Mouse (Mus musculus): ENCODE results near the gene Smco4. TPM values are rescaled to one million over a fixed set of nuclear protein-coding genes. Genes with fewer than 3 reads are reported as not detected.

Gene Smco4
- polyA plus RNA-seq, 1 experiment from 2014 or later = 0.32 TPM

DNA sequence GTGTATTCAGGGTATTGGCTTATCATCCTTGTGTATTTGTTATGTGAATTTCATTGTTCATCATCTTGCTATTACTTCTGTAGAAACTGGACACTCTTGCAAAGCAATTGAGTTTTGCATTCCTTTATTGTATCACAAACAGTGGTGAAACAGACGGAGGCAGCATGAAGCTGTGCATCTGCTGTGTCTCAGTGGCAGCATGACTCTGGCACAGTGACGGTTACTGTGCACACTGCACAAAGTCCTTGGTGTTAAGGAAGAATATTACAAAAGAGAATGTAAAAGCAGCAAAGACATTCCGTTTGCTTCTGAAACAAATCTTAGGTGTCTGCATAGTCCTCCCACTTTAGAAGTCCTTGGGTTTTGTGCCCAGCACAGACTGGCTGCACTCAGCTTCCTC is 67.2 kb downstream of the Smco4 start:
- H3K27me3 ChIP-seq = no peaks in the 10 kb centered on the region
- no peak for ATAC-seq (ENCODE audit: low read depth)
- WGBS = 74% methylated on average over 3 of the region's 3 CpGs
- no peaks in the 10 kb centered on the region for H3K9me3 ChIP-seq
- H3K27ac ChIP-seq (replicated peaks) = no peak overlapping the region
- H3K4me2 ChIP-seq = no peak overlapping the region
- no peaks in the 10 kb centered on the region for H3K36me3 ChIP-seq
- H3K4me1 ChIP-seq (replicated peaks) = no peaks in the 10 kb centered on the region
- no peak overlapping the region for H3K9ac ChIP-seq
- H3K4me3 ChIP-seq = no peak overlapping the region

DNA sequence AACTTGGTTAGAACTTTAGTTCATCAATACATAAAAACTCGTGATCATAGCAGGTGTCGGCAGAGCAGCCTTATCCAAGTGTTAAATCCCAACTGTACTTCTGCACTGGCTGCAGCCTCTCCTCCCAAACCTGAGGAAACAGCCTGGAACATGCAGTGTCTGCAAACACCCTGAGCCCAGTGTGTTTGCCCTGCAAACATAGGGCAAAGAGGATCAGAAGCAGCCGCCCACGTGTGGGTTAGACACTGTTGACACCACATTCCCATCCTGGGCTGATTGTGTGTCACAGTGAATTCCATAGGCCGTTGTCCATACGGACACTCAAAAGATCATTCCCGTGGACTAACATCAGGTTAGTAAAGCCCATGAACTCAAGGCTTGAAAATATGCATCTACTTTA is 69.1 kb downstream of the Smco4 start:
- no peak overlapping the region for H3K9ac ChIP-seq
- no peak overlapping the region for H3K27ac ChIP-seq (replicated peaks)
- H3K9me3 ChIP-seq = no peaks in the 10 kb centered on the region
- H3K36me3 ChIP-seq = no peaks in the 10 kb centered on the region
- no peak overlapping the region for H3K4me3 ChIP-seq
- WGBS = 90% methylated on average over 7 of the region's 7 CpGs
- H3K4me2 ChIP-seq = no peak overlapping the region
- ATAC-seq (ENCODE audit: low read depth) = no peak
- no peaks in the 10 kb centered on the region for H3K4me1 ChIP-seq (replicated peaks)
- H3K27me3 ChIP-seq = no peaks in the 10 kb centered on the region

- H3K27ac ChIP-seq (replicated peaks) = no peak overlapping the region
- WGBS = 66% methylated on average over 13 of the region's 13 CpGs
- H3K4me2 ChIP-seq = no peak overlapping the region
- H3K27me3 ChIP-seq = no peaks in the 10 kb centered on the region
- H3K36me3 ChIP-seq = no peaks in the 10 kb centered on the region
- H3K4me1 ChIP-seq (replicated peaks) = no peaks in the 10 kb centered on the region
- H3K9ac ChIP-seq = no peak overlapping the region
- ATAC-seq (ENCODE audit: low read depth) = no peak
- H3K4me3 ChIP-seq = no peak overlapping the region
- no peaks in the 10 kb centered on the region for H3K9me3 ChIP-seq
Observed at GRCm38 (mm10) chr9:15574750-15575454, 81.7 kb downstream of the Smco4 start.

DNA sequence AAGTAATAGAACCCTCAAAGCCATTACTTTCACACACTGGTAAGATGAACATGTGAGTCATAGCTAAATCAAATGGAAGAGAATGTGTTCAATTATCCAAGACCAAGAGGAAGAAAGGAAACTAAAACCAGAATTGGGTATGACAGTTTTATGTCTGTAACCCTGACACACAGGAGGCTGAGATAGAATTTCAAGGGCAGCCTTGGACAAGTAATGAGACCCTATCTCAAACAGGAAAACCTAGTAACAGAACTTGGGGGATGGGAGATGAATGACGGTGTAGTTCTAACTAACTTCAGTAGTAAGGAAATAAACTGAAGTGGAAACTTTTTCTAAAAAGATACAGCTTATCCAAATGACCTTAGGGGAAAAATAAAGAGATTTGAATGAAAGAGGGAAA is 85.2 kb downstream of the Smco4 start:
- Histone ChIP-seq H3K4me1 (replicated peaks) (no peaks in the 10 kb centered on the region), H3K9ac (no peak overlapping the region), H3K9me3 (no peaks in the 10 kb centered on the region), H3K27ac (replicated peaks) (no peak overlapping the region), H3K4me2 (no peak overlapping the region), H3K4me3 (no peak overlapping the region), H3K27me3 (no peaks in the 10 kb centered on the region), H3K36me3 (no peaks in the 10 kb centered on the region)
- 76% methylated on average over 1 of the region's 1 CpGs for WGBS
- ATAC-seq (ENCODE audit: low read depth) = no peak

DNA sequence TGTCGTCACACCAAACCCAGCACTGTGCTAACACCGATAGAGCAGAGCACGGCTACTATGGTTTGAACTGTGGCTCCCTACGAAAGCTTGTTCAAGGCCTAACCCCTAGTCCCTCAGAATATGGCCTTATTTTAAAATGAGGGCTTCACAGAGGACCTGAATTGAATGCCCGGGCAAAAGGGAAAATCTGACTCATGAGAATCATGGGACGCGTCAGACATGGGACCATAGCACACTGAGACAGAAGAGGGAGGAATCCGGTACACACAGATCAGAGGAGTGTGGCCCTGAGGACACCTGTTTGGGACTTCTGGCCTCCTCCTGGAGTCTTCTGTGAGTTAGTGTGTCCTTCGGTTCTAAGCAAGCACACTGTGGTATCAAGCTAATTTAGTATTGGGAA is 85.7 kb downstream of the Smco4 start:
- no peaks in the 10 kb centered on the region for H3K4me1 ChIP-seq (replicated peaks)
- H3K9me3 ChIP-seq = no peaks in the 10 kb centered on the region
- H3K27me3 ChIP-seq = no peaks in the 10 kb centered on the region
- H3K27ac ChIP-seq (replicated peaks) = no peak overlapping the region
- no peak overlapping the region for H3K4me2 ChIP-seq
- H3K4me3 ChIP-seq = no peak overlapping the region
- no peak overlapping the region for H3K9ac ChIP-seq
- H3K36me3 ChIP-seq = no peaks in the 10 kb centered on the region
- WGBS = 93% methylated on average over 9 of the region's 9 CpGs
- ATAC-seq (ENCODE audit: low read depth) = no peak

GRCm38 (mm10) chr9:15580176-15580575 is 86.9 kb downstream of the Smco4 start:
- Histone ChIP-seq H3K27me3 (no peaks in the 10 kb centered on the region), H3K4me3 (no peak overlapping the region), H3K9ac (no peak overlapping the region), H3K36me3 (no peaks in the 10 kb centered on the region), H3K4me2 (no peak overlapping the region), H3K27ac (replicated peaks) (no peak overlapping the region), H3K4me1 (replicated peaks) (no peaks in the 10 kb centered on the region), H3K9me3 (no peaks in the 10 kb centered on the region)
- WGBS = 51% methylated on average over 6 of the region's 6 CpGs
- ATAC-seq (ENCODE audit: low read depth) = no peak

DNA sequence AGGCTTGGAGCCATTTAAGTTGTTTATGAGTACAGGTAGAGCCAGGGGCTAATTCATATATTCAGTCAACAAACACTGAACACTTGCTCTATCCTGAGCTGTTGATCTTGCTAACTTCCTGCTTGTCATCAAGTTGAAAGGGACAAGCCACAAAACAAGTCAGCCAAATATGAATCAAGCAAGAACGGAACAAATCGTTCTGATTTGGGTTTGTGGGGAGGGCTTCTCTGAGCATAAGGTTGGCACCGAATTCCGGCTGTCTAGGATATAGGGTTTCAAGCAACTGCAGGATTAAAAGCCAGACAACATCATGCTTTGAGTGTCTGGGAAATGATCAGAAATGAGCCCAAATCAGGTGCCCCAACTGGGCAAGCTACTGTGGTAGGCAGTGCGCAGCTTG is 88.8 kb downstream of the Smco4 start:
- H3K27ac ChIP-seq (replicated peaks) = no peak overlapping the region
- H3K36me3 ChIP-seq = no peaks in the 10 kb centered on the region
- no peaks in the 10 kb centered on the region for H3K27me3 ChIP-seq
- no peak overlapping the region for H3K9ac ChIP-seq
- no peaks in the 10 kb centered on the region for H3K4me1 ChIP-seq (replicated peaks)
- no peak for ATAC-seq (ENCODE audit: low read depth)
- H3K4me3 ChIP-seq = no peak overlapping the region
- no peak overlapping the region for H3K4me2 ChIP-seq
- H3K9me3 ChIP-seq = no peaks in the 10 kb centered on the region
- 92% methylated on average over 5 of the region's 5 CpGs for WGBS

GRCm38 (mm10) chr9:15584209-15584608 is 91.0 kb downstream of the Smco4 start:
- Histone ChIP-seq H3K27ac (replicated peaks) (no peak overlapping the region), H3K4me2 (no peak overlapping the region), H3K36me3 (no peaks in the 10 kb centered on the region), H3K9ac (no peak overlapping the region), H3K9me3 (no peaks in the 10 kb centered on the region), H3K4me1 (replicated peaks) (no peaks in the 10 kb centered on the region), H3K4me3 (no peak overlapping the region), H3K27me3 (no peaks in the 10 kb centered on the region)
- ATAC-seq (ENCODE audit: low read depth) = no peak
- 90% methylated on average over 9 of the region's 9 CpGs for WGBS

GRCm38 (mm10) chr9:15585956-15586355 is 92.7 kb downstream of the Smco4 start:
- Histone ChIP-seq H3K4me1 (replicated peaks) (no peaks in the 10 kb centered on the region), H3K4me2 (no peak overlapping the region), H3K27ac (replicated peaks) (no peak overlapping the region), H3K36me3 (no peaks in the 10 kb centered on the region), H3K9ac (no peak overlapping the region), H3K4me3 (no peak overlapping the region), H3K27me3 (no peaks in the 10 kb centered on the region), H3K9me3 (no peaks in the 10 kb centered on the region)
- 92% methylated on average over 1 of the region's 1 CpGs for WGBS
- no peak for ATAC-seq (ENCODE audit: low read depth)

GRCm38 (mm10) chr9:15587157-15587854 is 94.1 kb downstream of the Smco4 start:
- 62% methylated on average over 6 of the region's 6 CpGs for WGBS

DNA sequence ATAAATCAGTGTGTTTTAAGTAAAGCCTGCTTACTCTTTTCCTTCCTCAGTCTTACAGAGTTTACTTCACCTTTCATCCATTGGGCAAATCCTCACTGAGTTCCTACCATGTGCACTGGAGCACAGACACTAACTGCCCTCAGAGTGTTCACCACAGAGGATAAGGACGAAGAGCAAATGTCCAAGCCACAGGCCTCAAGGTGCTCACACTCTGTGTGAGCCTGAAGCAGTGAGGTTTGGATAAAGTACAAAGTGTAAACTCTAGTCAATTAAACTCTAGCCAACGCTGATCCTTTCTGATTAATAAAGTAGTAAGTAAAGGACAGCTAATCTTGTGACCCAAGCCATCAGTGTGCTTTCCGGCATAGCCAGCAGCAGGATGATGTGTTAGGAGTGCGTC is 100.9 kb downstream of the Smco4 start:
- no peak overlapping the region for H3K4me3 ChIP-seq
- no peak for ATAC-seq (ENCODE audit: low read depth)
- H3K27me3 ChIP-seq = no peaks in the 10 kb centered on the region
- peaks cover 11% of the 10 kb centered on the region; the same call in 1 of the 2 replicates for H3K4me1 ChIP-seq (replicated peaks)
- no peak overlapping the region for H3K27ac ChIP-seq (replicated peaks)
- H3K36me3 ChIP-seq = no peaks in the 10 kb centered on the region
- H3K9ac ChIP-seq = no peak overlapping the region
- H3K4me2 ChIP-seq = no peak overlapping the region
- WGBS = 85% methylated on average over 4 of the region's 4 CpGs
- no peaks in the 10 kb centered on the region; the same call in 1 of the 2 replicates for H3K9me3 ChIP-seq

More at GRCm38 (mm10) chr9:15587157-15587854, 94.1 kb downstream of the Smco4 start:
- Histone ChIP-seq H3K9me3 (no peaks in the 10 kb centered on the region), H3K4me2 (no peak overlapping the region), H3K27me3 (no peaks in the 10 kb centered on the region), H3K4me3 (no peak overlapping the region), H3K27ac (replicated peaks) (no peak overlapping the region), H3K4me1 (replicated peaks) (no peaks in the 10 kb centered on the region), H3K9ac (no peak overlapping the region), H3K36me3 (no peaks in the 10 kb centered on the region)
- ATAC-seq (ENCODE audit: low read depth) = no peak
